Mouse (Mus musculus) megakaryocyte, embryonic 14.5 days (primary cell): ENCODE results near the gene Slc7a10.

Experiments
- FLI1 ChIP-seq: IDR thresholded peaks from 2 replicates; pipeline ENCODE4 v1.6.1; 2012; ENCODE audit warnings: low read length, inconsistent platforms, mixed read lengths
- GATA1 ChIP-seq: IDR thresholded peaks from 3 replicates; pipeline ENCODE4 v1.6.1; 2012; ENCODE audit warnings: mixed read lengths, low read length, inconsistent platforms, borderline replicate concordance

DNA sequence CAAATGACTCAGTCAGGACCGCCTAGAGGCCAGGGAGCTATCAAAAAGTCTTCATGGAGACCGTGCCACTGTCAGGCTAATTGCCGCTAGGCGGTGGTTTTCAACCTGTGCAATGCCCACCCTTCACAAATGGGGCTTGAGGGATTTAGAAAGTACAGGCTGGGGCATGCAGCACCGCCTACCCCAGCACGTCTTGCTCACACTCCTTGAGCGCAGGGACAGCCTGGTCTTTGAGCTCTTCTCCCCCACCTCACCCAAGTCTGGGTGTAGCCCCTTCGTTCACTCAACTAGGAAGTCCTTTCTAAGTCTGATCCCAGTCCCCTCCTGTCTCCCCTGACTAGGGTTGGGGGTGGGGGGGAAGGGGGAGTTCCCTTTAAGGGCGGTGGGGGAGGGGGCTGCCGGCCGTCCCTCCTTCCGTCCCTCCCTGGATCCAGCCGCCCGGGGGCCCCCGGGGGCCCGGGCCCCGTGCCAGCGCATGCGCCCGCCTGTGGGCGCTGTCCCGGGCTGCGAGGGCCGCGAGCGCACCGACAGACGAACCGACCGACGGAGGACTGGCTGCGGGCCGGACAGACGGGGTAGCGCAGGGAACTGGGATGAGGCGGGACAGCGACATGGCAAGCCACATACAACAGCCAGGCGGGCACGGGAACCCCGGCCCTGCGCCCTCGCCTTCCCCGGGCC is at the start of gene Slc7a10:
- no peak for TF ChIP-seq GATA1
- no peak for TF ChIP-seq FLI1
